Comparison of ENCODE assay signal across 8 mouse cellular contexts in genomic region chr2:27473911-27474310, GRCm38 (mm10). TPM values are rescaled to one million over a fixed set of nuclear protein-coding genes. Genes with fewer than 3 reads are reported as not detected.
DNase-seq lines count a peak whose midpoint lies in the region; ATAC-seq and TF ChIP-seq lines count a peak whose summit lies in the region.

No protein-coding gene starts in this region.

- H3K4me2 ChIP-seq in kidney, embryonic 16.5 days (replicated peaks; ENCODE audit: low read depth, low read length), result peak overlapping the region; percentile 84
- peak overlapping the region; percentile 96 for H3K4me2 ChIP-seq in hindbrain, embryonic 13.5 days
- H3K4me2 ChIP-seq in midbrain, embryonic 15.5 days, result peak overlapping the region; percentile 96

- no peaks in the 10 kb centered on the region for H3K9me3 ChIP-seq in kidney, embryonic 16.5 days (ENCODE audit: low read length)
- no peaks in the 10 kb centered on the region for H3K9me3 ChIP-seq in hindbrain, embryonic 13.5 days
- H3K9me3 ChIP-seq in midbrain, embryonic 15.5 days, result no peaks in the 10 kb centered on the region

- no peaks in the 10 kb centered on the region for H3K36me3 ChIP-seq in kidney, embryonic 16.5 days (ENCODE audit: insufficient read depth, low read length)
- peaks cover 5% of the 10 kb centered on the region; the same call in 1 of the 2 replicates for H3K36me3 ChIP-seq in hindbrain, embryonic 13.5 days
- no peaks in the 10 kb centered on the region for H3K36me3 ChIP-seq in midbrain, embryonic 15.5 days (replicated peaks)

- no peak for TF ChIP-seq CTCF in cortical plate, adult 2 months (IDR thresholded peaks at IDR 0.05; ENCODE audit: extremely low read depth, insufficient read depth, low read length)

- no peak for DNase-seq in kidney, postnatal 14 days
- DNase-seq in thymus, postnatal 14 days, result no peak
- DNase-seq in spleen, postnatal 14 days (ENCODE audit: low spot score in 2 of 2), result no peak
- no peak for DNase-seq in yolk sac, embryonic 10.5 days (ENCODE audit: low spot score)

- peaks cover 57% of the 10 kb centered on the region for H3K4me1 ChIP-seq in kidney, embryonic 16.5 days (ENCODE audit: insufficient read depth, low read length)
- H3K4me1 ChIP-seq in cortical plate, adult 2 months (ENCODE audit: control insufficient read depth, insufficient read depth, low read length), result peaks cover 8% of the 10 kb centered on the region
- H3K4me1 ChIP-seq in hindbrain, embryonic 13.5 days (replicated peaks), result peaks cover 66% of the 10 kb centered on the region
- H3K4me1 ChIP-seq in midbrain, embryonic 15.5 days, result peaks cover 63% of the 10 kb centered on the region

- ATAC-seq in kidney, embryonic 16.5 days (ENCODE audit: low FRiP score, low TSS enrichment), result no peak
- ATAC-seq in hindbrain, embryonic 13.5 days (ENCODE audit: low FRiP score), result no peak
- no peak for ATAC-seq in midbrain, embryonic 15.5 days (replicated peaks)

- H3K9ac ChIP-seq in kidney, embryonic 16.5 days (replicated peaks; ENCODE audit: low read length), result peak overlapping the region; percentile 97
- H3K9ac ChIP-seq in hindbrain, embryonic 13.5 days, result peak overlapping the region; percentile 97
- peak overlapping the region; percentile 88 for H3K9ac ChIP-seq in midbrain, embryonic 15.5 days

- H3K27ac ChIP-seq in kidney, embryonic 16.5 days (ENCODE audit: low read length), result no peak overlapping the region
- no peak overlapping the region for H3K27ac ChIP-seq in cortical plate, adult 2 months (ENCODE audit: insufficient read depth, low read length)
- no peak overlapping the region for H3K27ac ChIP-seq in hindbrain, embryonic 13.5 days
- H3K27ac ChIP-seq in midbrain, embryonic 15.5 days, result no peak overlapping the region

- H3K4me3 ChIP-seq in kidney, embryonic 16.5 days (ENCODE audit: low read length), result peak overlapping the region; percentile 87
- H3K4me3 ChIP-seq in cortical plate, adult 2 months (ENCODE audit: insufficient read depth, low read length), result peak overlapping the region; percentile 99; the same call in 1 of the 2 replicates
- peak overlapping the region; percentile 99 for H3K4me3 ChIP-seq in hindbrain, embryonic 13.5 days
- peak overlapping the region; percentile 78 for H3K4me3 ChIP-seq in midbrain, embryonic 15.5 days

- no peak for TF ChIP-seq POLR2A in cortical plate, adult 2 months (IDR thresholded peaks at IDR 0.05; ENCODE audit: extremely low read depth, insufficient read depth, low read length)

- WGBS in kidney, embryonic 16.5 days, result 7% methylated on average over 4 of the region's 4 CpGs
- 29% methylated on average over 4 of the region's 4 CpGs for WGBS in hindbrain, embryonic 13.5 days
- WGBS in midbrain, embryonic 15.5 days, result 33% methylated on average over 4 of the region's 4 CpGs

- no peaks in the 10 kb centered on the region for H3K27me3 ChIP-seq in kidney, embryonic 16.5 days (ENCODE audit: insufficient read depth, low read length)
- H3K27me3 ChIP-seq in hindbrain, embryonic 13.5 days, result no peaks in the 10 kb centered on the region
- no peaks in the 10 kb centered on the region for H3K27me3 ChIP-seq in midbrain, embryonic 15.5 days (replicated peaks)

RNA-seq across cellular contexts. Expression of gene Brd3os, which starts 31.8 kb away (rescaled TPM):
- polyA plus RNA-seq in kidney, embryonic 16.5 days (2015; fragmentation: Nextera tagmentation; extraction: Ambion mirVana), result 13.1 and 13.7 TPM in 2 replicates
- polyA plus RNA-seq in cortical plate, adult 2 months (2012; rRNA removed), result 48.0 and 48.2 TPM in 2 replicates
- polyA plus RNA-seq in hindbrain, embryonic 13.5 days (2015; fragmentation: Nextera tagmentation; extraction: Ambion mirVana), result 35.5 and 35.8 TPM in 2 replicates
- 42.7 and 44.5 TPM in 2 replicates for polyA plus RNA-seq in midbrain, embryonic 15.5 days (2015; fragmentation: Nextera tagmentation; extraction: Ambion mirVana)

RNA-seq across cellular contexts. Expression of gene Brd3, which starts 33.6 kb away (rescaled TPM):
- 103 and 117 TPM in 2 replicates for polyA plus RNA-seq in kidney, embryonic 16.5 days (2015; fragmentation: Nextera tagmentation; extraction: Ambion mirVana)
- polyA plus RNA-seq in cortical plate, adult 2 months (2012; rRNA removed), result 21.7 and 23.2 TPM in 2 replicates
- polyA plus RNA-seq in hindbrain, embryonic 13.5 days (2015; fragmentation: Nextera tagmentation; extraction: Ambion mirVana), result 130 and 133 TPM in 2 replicates
- polyA plus RNA-seq in midbrain, embryonic 15.5 days (2015; fragmentation: Nextera tagmentation; extraction: Ambion mirVana), result 137 and 152 TPM in 2 replicates

RNA-seq across cellular contexts. Expression of gene Wdr5, which starts 41.0 kb away (rescaled TPM):
- polyA plus RNA-seq in kidney, embryonic 16.5 days (2015; fragmentation: Nextera tagmentation; extraction: Ambion mirVana), result 67.3 and 70.5 TPM in 2 replicates
- 27.6 and 28.7 TPM in 2 replicates for polyA plus RNA-seq in cortical plate, adult 2 months (2012; rRNA removed)
- 40.7 and 42.3 TPM in 2 replicates for polyA plus RNA-seq in hindbrain, embryonic 13.5 days (2015; fragmentation: Nextera tagmentation; extraction: Ambion mirVana)
- 48.2 and 51.3 TPM in 2 replicates for polyA plus RNA-seq in midbrain, embryonic 15.5 days (2015; fragmentation: Nextera tagmentation; extraction: Ambion mirVana)

RNA-seq across cellular contexts. Expression of gene Vav2, which starts 47.1 kb away (rescaled TPM):
- 7.1 TPM in 2 replicates for polyA plus RNA-seq in kidney, embryonic 16.5 days (2015; fragmentation: Nextera tagmentation; extraction: Ambion mirVana)
- polyA plus RNA-seq in cortical plate, adult 2 months (2012; rRNA removed), result 10.4 and 11.0 TPM in 2 replicates
- 13.4 and 15.1 TPM in 2 replicates for polyA plus RNA-seq in hindbrain, embryonic 13.5 days (2015; fragmentation: Nextera tagmentation; extraction: Ambion mirVana)
- 13.9 and 15.7 TPM in 2 replicates for polyA plus RNA-seq in midbrain, embryonic 15.5 days (2015; fragmentation: Nextera tagmentation; extraction: Ambion mirVana)
